Mouse (Mus musculus) liver, embryonic 14.5 days (tissue): ENCODE measurements around the gene Eid1.

Experiments
- CTCF ChIP-seq: IDR thresholded peaks from 2 replicates; pipeline ENCODE4 v1.5.1; 2016; ENCODE audit warnings: antibody characterized with exemption, low read depth, control low read depth
- EP300 ChIP-seq: IDR thresholded peaks from 2 replicates; pipeline ENCODE4 v1.6.1; 2016; ENCODE audit warnings: antibody characterized with exemption, low read depth

- TF ChIP-seq CTCF (no peak), EP300 (no peak)
Measured at GRCm38 (mm10) chr2:125651563-125651962, 21.3 kb upstream of the Eid1 start.
